Mouse (Mus musculus): ENCODE results near the gene Olfr424. TPM values are rescaled to one million over a fixed set of nuclear protein-coding genes. Genes with fewer than 3 reads are reported as not detected.

The Olfr424 gene
- total and polyA plus RNA-seq, 3 experiments, result not detected

GRCm38 (mm10) chr1:174172605-174173004, 41.3 kb downstream of the Olfr424 start, which contains the start of gene Spta1 (continued):
- TF ChIP-seq CTCF (IDR thresholded peaks at IDR 0.05 in 2 of 3, conservative IDR thresholded peaks at IDR 0.05 in 1 of 3; ENCODE audit: control insufficient read depth in 1 of 3, insufficient read depth in 1 of 3, low read depth in 2 of 3, low read length in 3 of 3, poor library complexity in 1 of 3, severe bottlenecking in 1 of 3) (no peak), CHD2 (IDR thresholded peaks at IDR 0.05; ENCODE audit: low read length) (no peak), MYB (IDR thresholded peaks at IDR 0.05; ENCODE audit: low read depth, low read length) (peak; percentile 68), ZMIZ1 (IDR thresholded peaks at IDR 0.05; ENCODE audit: low read depth, low read length) (no peak), MAX (IDR thresholded peaks at IDR 0.05; ENCODE audit: low read length) (no peak), ZC3H11A (IDR thresholded peaks at IDR 0.05; ENCODE audit: low read depth, low read length) (no peak), MEF2A (IDR thresholded peaks at IDR 0.05; ENCODE audit: extremely low read depth, insufficient replicate concordance, low read depth, low read length, poor library complexity, severe bottlenecking) (no peak), ELF1 (IDR thresholded peaks at IDR 0.05; ENCODE audit: low read depth, low read length) (no peak), MYC (IDR thresholded peaks at IDR 0.05; ENCODE audit: low read depth, low read length) (no peak), TBP (IDR thresholded peaks at IDR 0.05; ENCODE audit: low read depth, low read length) (peak; percentile 82), ZKSCAN1 (IDR thresholded peaks at IDR 0.05; ENCODE audit: low read depth, low read length) (no peak), ETS1 (IDR thresholded peaks at IDR 0.05; ENCODE audit: low read depth, low read length) (peak; percentile 94), POLR2AphosphoS5 (IDR thresholded peaks at IDR 0.05; ENCODE audit: borderline replicate concordance, low read depth, low read length) (no peak), KAT2A (conservative IDR thresholded peaks at IDR 0.05; ENCODE audit: low read depth, low read length) (no peak), HCFC1 (IDR thresholded peaks at IDR 0.05; ENCODE audit: low read depth, low read length) (peak; percentile 17; the same call in 1 of the 2 replicates)

Other genes with a start within 250 kb of the Olfr424 start
- gene Ifi211, start 218.5 kb upstream of the Olfr424 start, total RNA-seq (2012; rRNA removed), result not detected in 2 replicates
- gene Ifi211, start 218.5 kb upstream of the Olfr424 start, polyA plus RNA-seq (2012; ENCODE audit: insufficient read depth in 1 of 2, insufficient read length in 2 of 2, low read depth in 1 of 2, low replicate concordance in 2 of 2, missing spikeins in 1 of 2), result not detected
- gene Mndal, start 189.0 kb upstream of the Olfr424 start, total RNA-seq (2012; rRNA removed), result not detected in 2 replicates
- gene Mndal, start 189.0 kb upstream of the Olfr424 start, polyA plus RNA-seq (2012; ENCODE audit: insufficient read depth in 1 of 2, insufficient read length in 2 of 2, low read depth in 1 of 2, low replicate concordance in 2 of 2, missing spikeins in 1 of 2), result not detected
- 0.08 and 0.10 TPM in 2 replicates for gene Ifi203, start 188.8 kb upstream of the Olfr424 start, total RNA-seq (2012; rRNA removed)
- under 1 TPM in 1 of 2 experiments, not detected in 1; 0.25 TPM for gene Ifi203, start 188.8 kb upstream of the Olfr424 start, polyA plus RNA-seq (2012; ENCODE audit: insufficient read depth in 1 of 2, insufficient read length in 2 of 2, low read depth in 1 of 2, low replicate concordance in 2 of 2, missing spikeins in 1 of 2)
- not detected in 2 replicates for gene Ifi202b, start 148.8 kb upstream of the Olfr424 start, total RNA-seq (2012; rRNA removed)
- gene Ifi202b, start 148.8 kb upstream of the Olfr424 start, polyA plus RNA-seq (2012; ENCODE audit: insufficient read depth in 1 of 2, insufficient read length in 2 of 2, low read depth in 1 of 2, low replicate concordance in 2 of 2, missing spikeins in 1 of 2), result not detected
- gene Ifi205, start 99.7 kb upstream of the Olfr424 start, total RNA-seq (2012; rRNA removed), result not detected in 2 replicates
- not detected for gene Ifi205, start 99.7 kb upstream of the Olfr424 start, polyA plus RNA-seq (2012; ENCODE audit: insufficient read depth in 1 of 2, insufficient read length in 2 of 2, low read depth in 1 of 2, low replicate concordance in 2 of 2, missing spikeins in 1 of 2)
- not detected in 2 replicates for gene Olfr433, start 90.8 kb upstream of the Olfr424 start, total RNA-seq (2012; rRNA removed)
- gene Olfr433, start 90.8 kb upstream of the Olfr424 start, polyA plus RNA-seq (2012; ENCODE audit: insufficient read depth in 1 of 2, insufficient read length in 2 of 2, low read depth in 1 of 2, low replicate concordance in 2 of 2, missing spikeins in 1 of 2), result not detected
- not detected in 2 replicates for gene Olfr432, start 82.3 kb upstream of the Olfr424 start, total RNA-seq (2012; rRNA removed)
- not detected for gene Olfr432, start 82.3 kb upstream of the Olfr424 start, polyA plus RNA-seq (2012; ENCODE audit: insufficient read depth in 1 of 2, insufficient read length in 2 of 2, low read depth in 1 of 2, low replicate concordance in 2 of 2, missing spikeins in 1 of 2)
- not detected in 2 replicates for gene Olfr430, start 64.9 kb upstream of the Olfr424 start, total RNA-seq (2012; rRNA removed)
- not detected for gene Olfr430, start 64.9 kb upstream of the Olfr424 start, polyA plus RNA-seq (2012; ENCODE audit: insufficient read depth in 1 of 2, insufficient read length in 2 of 2, low read depth in 1 of 2, low replicate concordance in 2 of 2, missing spikeins in 1 of 2)
- not detected in 2 replicates for gene Olfr429, start 47.2 kb upstream of the Olfr424 start, total RNA-seq (2012; rRNA removed)
- gene Olfr429, start 47.2 kb upstream of the Olfr424 start, polyA plus RNA-seq (2012; ENCODE audit: insufficient read depth in 1 of 2, insufficient read length in 2 of 2, low read depth in 1 of 2, low replicate concordance in 2 of 2, missing spikeins in 1 of 2), result not detected
- not detected in 2 replicates for gene Olfr427, start 34.6 kb upstream of the Olfr424 start, total RNA-seq (2012; rRNA removed)
- not detected for gene Olfr427, start 34.6 kb upstream of the Olfr424 start, polyA plus RNA-seq (2012; ENCODE audit: insufficient read depth in 1 of 2, insufficient read length in 2 of 2, low read depth in 1 of 2, low replicate concordance in 2 of 2, missing spikeins in 1 of 2)
- not detected in 2 replicates for gene Olfr231, start 10.4 kb upstream of the Olfr424 start, total RNA-seq (2012; rRNA removed)
- not detected for gene Olfr231, start 10.4 kb upstream of the Olfr424 start, polyA plus RNA-seq (2012; ENCODE audit: insufficient read depth in 1 of 2, insufficient read length in 2 of 2, low read depth in 1 of 2, low replicate concordance in 2 of 2, missing spikeins in 1 of 2)
- gene Olfr420, start 24.1 kb downstream of the Olfr424 start, total RNA-seq (2012; rRNA removed), result not detected in 2 replicates
- not detected for gene Olfr420, start 24.1 kb downstream of the Olfr424 start, polyA plus RNA-seq (2012; ENCODE audit: insufficient read depth in 1 of 2, insufficient read length in 2 of 2, low read depth in 1 of 2, low replicate concordance in 2 of 2, missing spikeins in 1 of 2)
- 39.1 and 43.5 TPM in 2 replicates for gene Spta1, start 41.3 kb downstream of the Olfr424 start, total RNA-seq (2012; rRNA removed)
- gene Spta1, start 41.3 kb downstream of the Olfr424 start, polyA plus RNA-seq (2012; ENCODE audit: insufficient read depth in 1 of 2, insufficient read length in 2 of 2, low read depth in 1 of 2, low replicate concordance in 2 of 2, missing spikeins in 1 of 2), result 10 to 100 TPM; 46.1 to 98.0 TPM
- not detected in 2 replicates for gene Olfr419, start 120.5 kb downstream of the Olfr424 start, total RNA-seq (2012; rRNA removed)
- under 1 TPM in 1 of 2 experiments, not detected in 1; 0.31 TPM for gene Olfr419, start 120.5 kb downstream of the Olfr424 start, polyA plus RNA-seq (2012; ENCODE audit: insufficient read depth in 1 of 2, insufficient read length in 2 of 2, low read depth in 1 of 2, low replicate concordance in 2 of 2, missing spikeins in 1 of 2)
- gene Mptx1, start 199.0 kb downstream of the Olfr424 start, total RNA-seq (2012; rRNA removed), result not detected in 2 replicates
- not detected for gene Mptx1, start 199.0 kb downstream of the Olfr424 start, polyA plus RNA-seq (2012; ENCODE audit: insufficient read depth in 1 of 2, insufficient read length in 2 of 2, low read depth in 1 of 2, low replicate concordance in 2 of 2, missing spikeins in 1 of 2)
- 0.12 TPM in 1 of 2 replicates, not detected in the other for gene Olfr417, start 233.6 kb downstream of the Olfr424 start, total RNA-seq (2012; rRNA removed)
- under 1 TPM in 1 of 2 experiments, not detected in 1; 0.07 TPM for gene Olfr417, start 233.6 kb downstream of the Olfr424 start, polyA plus RNA-seq (2012; ENCODE audit: insufficient read depth in 1 of 2, insufficient read length in 2 of 2, low read depth in 1 of 2, low replicate concordance in 2 of 2, missing spikeins in 1 of 2)